Mouse (Mus musculus): ENCODE measurements around the gene Psmd3. TPM values are rescaled to one million over a fixed set of nuclear protein-coding genes. Genes with fewer than 3 reads are reported as not detected.
"Not testable (repeated sequence)": the region's sequence is repeated elsewhere in the genome, so short reads cannot be mapped to it uniquely, and the experiment has no call there.

Psmd3 gene
- polyA plus RNA-seq, 1 experiment from 2014 or later = 185 TPM

GRCm38 (mm10) chr11:98707401-98708281 is 25.3 kb downstream of the Psmd3 start:
- H3K4me2 ChIP-seq = peak overlapping the region; percentile 6; the same call in 1 of the 2 replicates
- ATAC-seq (ENCODE audit: low FRiP score) = no peak
- no peak overlapping the region for H3K4me3 ChIP-seq (replicated peaks)
- 84% methylated on average over 22 of the region's 22 CpGs for WGBS
- H3K4me1 ChIP-seq = peaks cover 23% of the 10 kb centered on the region
- H3K27me3 ChIP-seq (replicated peaks) = no peaks in the 10 kb centered on the region
- H3K9me3 ChIP-seq (replicated peaks) = no peaks in the 10 kb centered on the region
- no peak overlapping the region for H3K9ac ChIP-seq (replicated peaks)
- peaks cover 68% of the 10 kb centered on the region for H3K36me3 ChIP-seq
- 0 out of 2 replicates have a peak overlapping the region, but pooled peaks have one; percentile 15 for H3K27ac ChIP-seq (replicated peaks)

GRCm38 (mm10) chr11:98708282-98708956 is 26.1 kb downstream of the Psmd3 start:
- Histone ChIP-seq H3K9ac (replicated peaks) (no peak overlapping the region), H3K27ac (replicated peaks) (no peak overlapping the region), H3K4me2 (peak overlapping the region; percentile 6; the same call in 1 of the 2 replicates), H3K4me1 (peaks cover 23% of the 10 kb centered on the region), H3K27me3 (replicated peaks) (no peaks in the 10 kb centered on the region), H3K36me3 (peaks cover 76% of the 10 kb centered on the region), H3K9me3 (replicated peaks) (no peaks in the 10 kb centered on the region), H3K4me3 (replicated peaks) (no peak overlapping the region)
- ATAC-seq (ENCODE audit: low FRiP score) = no peak
- 88% methylated on average over 19 of the region's 19 CpGs for WGBS

- H3K4me1 ChIP-seq = peaks cover 23% of the 10 kb centered on the region
- 80% methylated on average over 26 of the region's 26 CpGs for WGBS
- H3K9me3 ChIP-seq (replicated peaks) = no peaks in the 10 kb centered on the region
- H3K27ac ChIP-seq (replicated peaks) = peak overlapping the region; percentile 45; the same call in 1 of the 2 replicates
- no peak overlapping the region for H3K9ac ChIP-seq (replicated peaks)
- H3K36me3 ChIP-seq = peaks cover 83% of the 10 kb centered on the region
- ATAC-seq (ENCODE audit: low FRiP score) = no peak
- no peaks in the 10 kb centered on the region for H3K27me3 ChIP-seq (replicated peaks)
- H3K4me2 ChIP-seq = no peak overlapping the region
- H3K4me3 ChIP-seq (replicated peaks) = no peak overlapping the region
Measured at GRCm38 (mm10) chr11:98709001-98709741, 26.8 kb downstream of the Psmd3 start.

GRCm38 (mm10) chr11:98710416-98711045 is 28.2 kb downstream of the Psmd3 start:
- Histone ChIP-seq H3K27ac (replicated peaks) (no peak overlapping the region), H3K9ac (replicated peaks) (no peak overlapping the region), H3K4me2 (no peak overlapping the region), H3K9me3 (replicated peaks) (no peaks in the 10 kb centered on the region), H3K4me3 (replicated peaks) (no peak overlapping the region), H3K4me1 (peaks cover 23% of the 10 kb centered on the region), H3K27me3 (replicated peaks) (no peaks in the 10 kb centered on the region), H3K36me3 (peaks cover 82% of the 10 kb centered on the region)
- ATAC-seq (ENCODE audit: low FRiP score) = no peak
- WGBS = 52% methylated on average over 12 of the region's 12 CpGs

GRCm38 (mm10) chr11:98711046-98711434 is 28.7 kb downstream of the Psmd3 start:
- H3K27me3 ChIP-seq (replicated peaks) = no peaks in the 10 kb centered on the region
- peaks cover 23% of the 10 kb centered on the region for H3K4me1 ChIP-seq
- no peak for ATAC-seq (ENCODE audit: low FRiP score)
- H3K9ac ChIP-seq (replicated peaks) = no peak overlapping the region
- H3K9me3 ChIP-seq (replicated peaks) = no peaks in the 10 kb centered on the region
- no peak overlapping the region for H3K27ac ChIP-seq (replicated peaks)
- WGBS = 87% methylated on average over 4 of the region's 4 CpGs
- H3K4me2 ChIP-seq = no peak overlapping the region
- no peak overlapping the region for H3K4me3 ChIP-seq (replicated peaks)
- H3K36me3 ChIP-seq = peaks cover 82% of the 10 kb centered on the region

- H3K36me3 ChIP-seq = peaks cover 81% of the 10 kb centered on the region
- H3K4me1 ChIP-seq = peaks cover 22% of the 10 kb centered on the region
- H3K9me3 ChIP-seq (replicated peaks); H3K4me3 ChIP-seq (replicated peaks); H3K27ac ChIP-seq (replicated peaks); H3K9ac ChIP-seq (replicated peaks); H3K4me2 ChIP-seq; ATAC-seq (ENCODE audit: low FRiP score); H3K27me3 ChIP-seq (replicated peaks): not testable (repeated sequence)
- WGBS = 91% methylated on average over 6 of the region's 6 CpGs
Measured at GRCm38 (mm10) chr11:98712009-98712408, 29.7 kb downstream of the Psmd3 start.

- peaks cover 76% of the 10 kb centered on the region for H3K36me3 ChIP-seq
- no peak overlapping the region for H3K27ac ChIP-seq (replicated peaks)
- H3K4me1 ChIP-seq = peaks cover 20% of the 10 kb centered on the region
- H3K4me3 ChIP-seq (replicated peaks) = no peak overlapping the region
- H3K4me2 ChIP-seq = no peak overlapping the region
- no peaks in the 10 kb centered on the region for H3K9me3 ChIP-seq (replicated peaks)
- no peaks in the 10 kb centered on the region for H3K27me3 ChIP-seq (replicated peaks)
- ATAC-seq (ENCODE audit: low FRiP score) = no peak
- no peak overlapping the region for H3K9ac ChIP-seq (replicated peaks)
- 89% methylated on average over 12 of the region's 12 CpGs for WGBS
Measured at GRCm38 (mm10) chr11:98713703-98714102, 31.3 kb downstream of the Psmd3 start.

- no peak overlapping the region for H3K4me2 ChIP-seq
- H3K4me3 ChIP-seq (replicated peaks) = no peak overlapping the region
- H3K27ac ChIP-seq (replicated peaks) = no peak overlapping the region
- 92% methylated on average over 9 of the region's 9 CpGs for WGBS
- no peak overlapping the region for H3K9ac ChIP-seq (replicated peaks)
- H3K4me1 ChIP-seq = peaks cover 11% of the 10 kb centered on the region
- no peaks in the 10 kb centered on the region for H3K9me3 ChIP-seq (replicated peaks)
- peaks cover 62% of the 10 kb centered on the region for H3K36me3 ChIP-seq
- H3K27me3 ChIP-seq (replicated peaks) = no peaks in the 10 kb centered on the region
- no peak for ATAC-seq (ENCODE audit: low FRiP score)
Measured at GRCm38 (mm10) chr11:98715946-98716345, 33.6 kb downstream of the Psmd3 start.

GRCm38 (mm10) chr11:98717904-98718303 is 35.5 kb downstream of the Psmd3 start:
- Histone ChIP-seq H3K27me3 (replicated peaks) (no peaks in the 10 kb centered on the region), H3K9me3 (replicated peaks) (no peaks in the 10 kb centered on the region), H3K9ac (replicated peaks) (no peak overlapping the region), H3K4me3 (replicated peaks) (no peak overlapping the region), H3K4me1 (peaks cover 16% of the 10 kb centered on the region), H3K36me3 (peaks cover 47% of the 10 kb centered on the region), H3K27ac (replicated peaks) (peak overlapping the region; percentile 52; the same call in 1 of the 2 replicates), H3K4me2 (no peak overlapping the region)
- no peak for ATAC-seq (ENCODE audit: low FRiP score)
- WGBS = 12% methylated on average over 13 of the region's 13 CpGs

- 78% methylated on average over 2 of the region's 2 CpGs for WGBS
- H3K27ac ChIP-seq (replicated peaks) = no peak overlapping the region
- peaks cover 16% of the 10 kb centered on the region for H3K4me1 ChIP-seq
- no peak overlapping the region for H3K4me2 ChIP-seq
- H3K4me3 ChIP-seq (replicated peaks) = no peak overlapping the region
- no peak for ATAC-seq (ENCODE audit: low FRiP score)
- no peak overlapping the region for H3K9ac ChIP-seq (replicated peaks)
- H3K27me3 ChIP-seq (replicated peaks) = no peaks in the 10 kb centered on the region
- peaks cover 34% of the 10 kb centered on the region for H3K36me3 ChIP-seq
- H3K9me3 ChIP-seq (replicated peaks) = no peaks in the 10 kb centered on the region
Measured at GRCm38 (mm10) chr11:98720756-98721155, 38.4 kb downstream of the Psmd3 start.
